Mouse (Mus musculus): Measurements from ENCODE around the gene Olfr814. TPM values are rescaled to one million over a fixed set of nuclear protein-coding genes. Genes with fewer than 3 reads are reported as not detected.
"Not testable (repeated sequence)": the region's sequence is repeated elsewhere in the genome, so short reads cannot be mapped to it uniquely, and the experiment has no call there.

Olfr814 gene
- not detected in 2 replicates for polyA plus RNA-seq (2014; fragmentation: Nextera tagmentation; extraction: Ambion mirVana)

DNA sequence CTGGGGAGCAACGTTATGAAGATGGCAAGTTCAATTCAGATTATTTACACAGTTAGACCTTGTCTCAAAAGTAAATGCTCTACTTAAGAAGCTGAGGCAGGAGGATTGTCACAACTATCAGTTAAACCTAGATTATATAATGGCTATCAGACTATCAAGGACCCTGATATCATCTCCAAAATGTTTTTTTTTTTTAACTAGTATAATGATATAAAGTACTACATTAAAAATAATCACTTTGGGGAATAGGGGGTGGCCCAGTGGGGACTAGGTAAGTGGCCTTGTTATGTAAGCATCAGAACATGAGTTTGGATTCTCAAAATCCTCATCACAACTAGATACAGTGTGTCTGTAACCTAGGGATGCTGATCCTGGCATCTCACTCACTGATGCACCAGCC lies at the start of gene Olfr814:
Gene Olfr814, minus strand, starts transcription at position 101 of the 400 bp plus-strand sequence.
- H3K9ac ChIP-seq (ENCODE audit: low read depth, low read length); ATAC-seq (replicated peaks; ENCODE audit: low FRiP score); H3K9me3 ChIP-seq (ENCODE audit: control insufficient read depth, low read length); H3K27me3 ChIP-seq (replicated peaks; ENCODE audit: control insufficient read depth, insufficient read depth, low read length); H3K27ac ChIP-seq (ENCODE audit: low read depth, low read length); H3K36me3 ChIP-seq (ENCODE audit: control insufficient read depth, insufficient read depth, low read length); DNase-seq (ENCODE audit: low spot score); H3K4me3 ChIP-seq (ENCODE audit: low read depth, low read length); H3K4me1 ChIP-seq (replicated peaks; ENCODE audit: control insufficient read depth, insufficient read depth, low read length); H3K4me2 ChIP-seq: not testable (repeated sequence)
- WGBS, result no CpG with 5 or more reads among the region's 1 CpGs

DNA sequence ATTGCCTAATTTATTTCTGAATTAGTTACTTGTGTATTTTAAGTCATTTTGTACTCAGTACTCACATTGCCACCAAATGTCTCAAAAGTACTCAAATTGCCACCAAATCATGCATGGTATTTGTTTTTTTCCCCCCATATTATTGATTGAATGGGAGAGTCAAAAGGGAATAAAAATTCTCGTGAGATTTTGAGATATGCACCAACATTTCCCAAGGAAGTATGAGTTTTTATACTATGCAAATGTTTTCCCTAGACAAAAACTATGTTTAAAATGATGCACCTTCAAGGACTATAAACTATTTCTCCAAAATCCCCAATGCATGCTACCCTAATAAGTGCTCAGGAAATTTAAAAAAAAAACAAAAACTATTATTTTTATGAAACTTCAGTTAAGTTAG lies 35.8 kb upstream of the Olfr814 start, which contains the start of gene Olfr816:
Gene Olfr816, minus strand, starts transcription at position 101 of the 400 bp plus-strand sequence.
- H3K9me3 ChIP-seq (ENCODE audit: control insufficient read depth, low read length), result no peaks in the 10 kb centered on the region
- H3K36me3 ChIP-seq (ENCODE audit: control insufficient read depth, insufficient read depth, low read length), result no peaks in the 10 kb centered on the region
- H3K4me3 ChIP-seq (ENCODE audit: low read depth, low read length), result no peak within 1 kb of the TSS
- ATAC-seq (replicated peaks; ENCODE audit: low FRiP score) (no peak), DNase-seq (ENCODE audit: low spot score) (no peak)
- no peak within 1 kb of the TSS for H3K4me2 ChIP-seq
- no peaks in the 10 kb centered on the region for H3K27me3 ChIP-seq (replicated peaks; ENCODE audit: control insufficient read depth, insufficient read depth, low read length)
- H3K4me1 ChIP-seq (replicated peaks; ENCODE audit: control insufficient read depth, insufficient read depth, low read length), result no peaks in the 10 kb centered on the region
- no peak within 1 kb of the TSS for H3K9ac ChIP-seq (ENCODE audit: low read depth, low read length)
- 40% methylated on average over 1 of the region's 1 CpGs for WGBS
- H3K27ac ChIP-seq (ENCODE audit: low read depth, low read length), result no peak within 1 kb of the TSS

- DNase-seq (ENCODE audit: low spot score); H3K27ac ChIP-seq (ENCODE audit: low read depth, low read length); H3K4me1 ChIP-seq (replicated peaks; ENCODE audit: control insufficient read depth, insufficient read depth, low read length); ATAC-seq (replicated peaks; ENCODE audit: low FRiP score); H3K36me3 ChIP-seq (ENCODE audit: control insufficient read depth, insufficient read depth, low read length); H3K27me3 ChIP-seq (replicated peaks; ENCODE audit: control insufficient read depth, insufficient read depth, low read length); H3K9me3 ChIP-seq (ENCODE audit: control insufficient read depth, low read length); H3K4me3 ChIP-seq (ENCODE audit: low read depth, low read length); H3K9ac ChIP-seq (ENCODE audit: low read depth, low read length); H3K4me2 ChIP-seq: not testable (repeated sequence)
- WGBS, result no CpG with 5 or more reads among the region's 1 CpGs
These were observed 26.1 kb upstream of the Olfr814 start, which contains the start of gene Olfr815 for GRCm38 (mm10) chr10:129905767-129906166. Olfr815 (minus strand) TSS chr10:129905867.

DNA sequence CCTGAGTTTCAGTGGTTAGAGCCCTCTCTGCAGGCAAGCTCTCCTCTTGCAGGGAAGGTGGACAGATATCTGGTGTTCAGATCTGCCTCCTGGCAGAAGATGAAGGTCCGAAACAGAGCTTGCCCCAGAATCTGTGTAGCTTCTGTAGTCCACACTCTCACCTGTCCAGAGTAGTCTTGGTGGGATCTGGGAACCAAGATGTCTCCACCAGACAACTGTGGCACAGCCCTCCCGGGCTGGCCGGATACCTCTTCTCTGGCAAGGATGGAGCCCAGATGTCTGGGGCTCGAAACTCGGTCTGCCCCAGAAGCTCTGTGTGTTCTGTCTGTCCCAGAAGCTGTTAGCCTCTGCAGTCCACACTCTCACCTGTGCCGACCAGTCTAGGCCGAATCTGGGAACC lies 6.3 kb upstream of the Olfr814 start:
- 85% methylated on average over 7 of the region's 7 CpGs for WGBS
- no peak for ATAC-seq (replicated peaks; ENCODE audit: low FRiP score)
- no peak for DNase-seq (ENCODE audit: low spot score)
- Histone ChIP-seq H3K4me1 (replicated peaks; ENCODE audit: control insufficient read depth, insufficient read depth, low read length) (no peaks in the 10 kb centered on the region), H3K4me2 (no peak overlapping the region), H3K9ac (ENCODE audit: low read depth, low read length) (no peak overlapping the region), H3K36me3 (ENCODE audit: control insufficient read depth, insufficient read depth, low read length) (no peaks in the 10 kb centered on the region), H3K9me3 (ENCODE audit: control insufficient read depth, low read length) (no peaks in the 10 kb centered on the region; the same call in 1 of the 2 replicates), H3K27me3 (replicated peaks; ENCODE audit: control insufficient read depth, insufficient read depth, low read length) (no peaks in the 10 kb centered on the region), H3K27ac (ENCODE audit: low read depth, low read length) (no peak overlapping the region), H3K4me3 (ENCODE audit: low read depth, low read length) (no peak overlapping the region)

DNA sequence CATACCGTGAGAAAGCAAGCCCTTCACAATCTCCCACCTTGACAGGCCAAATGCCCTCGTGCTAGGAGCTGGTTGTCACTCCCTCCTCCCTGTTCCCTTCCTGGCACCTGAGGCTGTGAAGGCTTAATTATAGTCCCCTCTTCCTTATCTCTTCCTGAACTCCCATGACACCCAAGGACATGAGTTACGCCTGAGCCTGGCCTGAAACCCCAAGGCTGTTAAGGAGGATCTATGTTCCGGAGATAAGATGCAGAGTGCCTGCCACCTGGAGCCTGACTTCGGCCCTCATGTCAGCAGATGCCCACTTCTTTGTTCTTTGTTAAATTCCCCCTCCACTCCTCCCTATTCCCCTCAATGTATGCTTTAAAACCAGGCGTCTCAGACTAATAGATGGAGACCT lies 5.8 kb upstream of the Olfr814 start:
- not testable (repeated sequence) for H3K4me2 ChIP-seq; H3K4me3 ChIP-seq (ENCODE audit: low read depth, low read length); ATAC-seq (replicated peaks; ENCODE audit: low FRiP score); H3K27me3 ChIP-seq (replicated peaks; ENCODE audit: control insufficient read depth, insufficient read depth, low read length); H3K9me3 ChIP-seq (ENCODE audit: control insufficient read depth, low read length); DNase-seq (ENCODE audit: low spot score); H3K36me3 ChIP-seq (ENCODE audit: control insufficient read depth, insufficient read depth, low read length); H3K27ac ChIP-seq (ENCODE audit: low read depth, low read length); H3K9ac ChIP-seq (ENCODE audit: low read depth, low read length); H3K4me1 ChIP-seq (replicated peaks; ENCODE audit: control insufficient read depth, insufficient read depth, low read length)
- 63% methylated on average over 6 of the region's 6 CpGs for WGBS

- Histone ChIP-seq H3K4me1 (replicated peaks; ENCODE audit: control insufficient read depth, insufficient read depth, low read length) (no peaks in the 10 kb centered on the region), H3K4me2 (no peak within 1 kb of the TSS), H3K36me3 (ENCODE audit: control insufficient read depth, insufficient read depth, low read length) (no peaks in the 10 kb centered on the region), H3K4me3 (ENCODE audit: low read depth, low read length) (no peak within 1 kb of the TSS), H3K27me3 (replicated peaks; ENCODE audit: control insufficient read depth, insufficient read depth, low read length) (no peaks in the 10 kb centered on the region), H3K9me3 (ENCODE audit: control insufficient read depth, low read length) (no peaks in the 10 kb centered on the region), H3K27ac (ENCODE audit: low read depth, low read length) (no peak within 1 kb of the TSS), H3K9ac (ENCODE audit: low read depth, low read length) (no peak within 1 kb of the TSS)
- DNase-seq (ENCODE audit: low spot score) (no peak), ATAC-seq (replicated peaks; ENCODE audit: low FRiP score) (no peak)
These were observed 24.6 kb downstream of the Olfr814 start, which contains the start of gene Olfr813 for GRCm38 (mm10) chr10:129855067-129855466. Olfr813 (plus strand) TSS chr10:129855367.

DNA sequence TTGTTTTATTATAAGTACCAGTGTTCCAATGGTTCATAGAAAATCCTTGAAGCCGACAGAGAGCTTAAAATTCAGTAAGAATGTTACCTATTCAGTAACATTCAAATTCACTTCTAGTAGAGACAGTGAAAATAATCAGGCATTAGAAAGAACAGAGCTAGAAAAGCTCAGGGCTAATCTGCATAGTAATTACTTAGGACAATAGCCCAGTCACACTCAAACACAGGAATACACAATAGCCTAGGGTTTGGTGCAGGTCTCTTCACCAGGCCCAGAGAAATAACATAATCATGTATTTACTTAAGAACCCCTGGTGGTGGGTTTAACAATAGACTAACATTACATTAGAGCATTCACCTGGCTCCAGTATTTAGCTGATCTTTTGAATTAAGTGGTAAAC lies 32.3 kb downstream of the Olfr814 start:
- no peak overlapping the region for H3K9ac ChIP-seq (ENCODE audit: low read depth, low read length)
- ATAC-seq (replicated peaks; ENCODE audit: low FRiP score) (no peak), DNase-seq (ENCODE audit: low spot score) (no peak)
- H3K4me3 ChIP-seq (ENCODE audit: low read depth, low read length), result no peak overlapping the region
- no peaks in the 10 kb centered on the region for H3K27me3 ChIP-seq (replicated peaks; ENCODE audit: control insufficient read depth, insufficient read depth, low read length)
- no peaks in the 10 kb centered on the region for H3K4me1 ChIP-seq (replicated peaks; ENCODE audit: control insufficient read depth, insufficient read depth, low read length)
- no peaks in the 10 kb centered on the region for H3K9me3 ChIP-seq (ENCODE audit: control insufficient read depth, low read length)
- no peak overlapping the region for H3K4me2 ChIP-seq
- no peaks in the 10 kb centered on the region for H3K36me3 ChIP-seq (ENCODE audit: control insufficient read depth, insufficient read depth, low read length)
- no peak overlapping the region for H3K27ac ChIP-seq (ENCODE audit: low read depth, low read length)
- WGBS, result 76% methylated on average over 1 of the region's 1 CpGs

DNA sequence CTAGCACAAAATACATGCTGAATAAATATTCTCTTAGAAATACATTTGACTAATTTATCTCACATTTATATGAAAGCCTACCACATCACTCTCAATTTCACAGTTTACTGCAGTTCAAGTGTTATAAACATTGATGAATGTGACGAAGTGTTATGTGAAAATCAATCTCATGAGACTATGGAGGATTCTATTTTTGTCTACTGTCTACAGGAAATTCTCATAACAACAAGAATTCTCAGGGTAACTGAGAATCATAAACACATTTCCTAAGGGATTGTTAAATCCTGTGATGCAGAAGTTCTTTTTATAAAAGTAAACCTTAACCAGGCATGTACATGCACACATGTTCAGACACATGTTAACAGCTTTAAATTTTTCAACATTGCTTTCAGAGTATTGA lies 33.7 kb downstream of the Olfr814 start, which contains the start of gene Olfr812:
Gene Olfr812, minus strand, starts transcription at position 101 of the 400 bp plus-strand sequence.
- Histone ChIP-seq H3K4me2 (no peak within 1 kb of the TSS), H3K9me3 (ENCODE audit: control insufficient read depth, low read length) (no peaks in the 10 kb centered on the region), H3K27ac (ENCODE audit: low read depth, low read length) (no peak within 1 kb of the TSS), H3K9ac (ENCODE audit: low read depth, low read length) (no peak within 1 kb of the TSS), H3K36me3 (ENCODE audit: control insufficient read depth, insufficient read depth, low read length) (no peaks in the 10 kb centered on the region), H3K4me3 (ENCODE audit: low read depth, low read length) (no peak within 1 kb of the TSS), H3K27me3 (replicated peaks; ENCODE audit: control insufficient read depth, insufficient read depth, low read length) (no peaks in the 10 kb centered on the region), H3K4me1 (replicated peaks; ENCODE audit: control insufficient read depth, insufficient read depth, low read length) (no peaks in the 10 kb centered on the region)
- 50% methylated on average over 1 of the region's 1 CpGs for WGBS
- no peak for DNase-seq (ENCODE audit: low spot score)
- ATAC-seq (replicated peaks; ENCODE audit: low FRiP score), result no peak

Data from liver, embryonic 11.5 days (tissue).